Mouse (Mus musculus) spleen, embryonic (tissue): ENCODE measurements around the gene Olfm1.

ENCODE experiments used
- CTCF ChIA-PET: fragments of 350-600 bp; sonication (Branson Sonifier 250); formaldehyde crosslinking; loops from one replicate; lab custom pipeline; 2022; lab: Charles Lee

Olfm1 gene

DNA sequence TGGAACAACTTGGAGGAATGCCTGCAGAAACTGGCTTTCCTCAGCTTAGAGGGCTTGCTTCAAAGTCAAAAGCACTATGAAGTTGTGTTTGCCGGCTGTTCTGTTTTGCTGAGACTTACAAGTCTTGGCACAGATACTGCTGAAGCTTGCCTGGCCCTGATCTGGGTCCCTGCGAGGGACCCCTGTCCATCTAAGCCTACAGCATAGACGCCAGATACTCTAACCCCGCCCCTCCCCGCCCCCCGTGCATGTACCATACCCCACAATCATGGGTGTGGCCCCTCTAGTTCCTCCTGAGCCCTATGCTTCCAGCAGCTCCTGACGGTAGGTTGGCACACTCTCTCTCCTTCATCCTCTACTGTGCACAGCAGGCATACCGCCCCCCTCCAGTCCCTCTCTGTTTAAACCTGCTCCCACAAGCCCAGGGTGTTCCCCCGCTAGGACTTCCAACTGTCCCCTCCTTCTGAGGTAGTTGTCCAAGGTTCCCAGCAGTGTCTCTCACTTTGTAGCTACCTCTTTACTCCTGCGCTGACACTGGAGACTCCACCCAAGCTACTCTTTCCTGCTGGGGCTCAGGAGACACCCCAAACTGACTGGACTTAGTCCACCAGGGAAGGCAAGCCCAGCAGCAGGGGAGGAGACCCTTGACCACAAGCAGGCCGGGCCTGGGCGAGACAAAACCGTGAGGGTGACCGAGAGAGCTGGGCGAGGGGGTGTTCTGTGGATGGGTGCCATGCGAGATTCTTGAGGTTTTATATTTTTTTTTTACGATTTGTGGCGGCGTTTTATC is 12.1 kb downstream of the Olfm1 start:
- CTCF ChIA-PET: interaction anchor here (0.7 to 1.7 kb wide), 2 partner anchors 213 to 214 kb away, joined by 6 to 7 read pairs; no protein-coding TSS in a partner anchor

DNA sequence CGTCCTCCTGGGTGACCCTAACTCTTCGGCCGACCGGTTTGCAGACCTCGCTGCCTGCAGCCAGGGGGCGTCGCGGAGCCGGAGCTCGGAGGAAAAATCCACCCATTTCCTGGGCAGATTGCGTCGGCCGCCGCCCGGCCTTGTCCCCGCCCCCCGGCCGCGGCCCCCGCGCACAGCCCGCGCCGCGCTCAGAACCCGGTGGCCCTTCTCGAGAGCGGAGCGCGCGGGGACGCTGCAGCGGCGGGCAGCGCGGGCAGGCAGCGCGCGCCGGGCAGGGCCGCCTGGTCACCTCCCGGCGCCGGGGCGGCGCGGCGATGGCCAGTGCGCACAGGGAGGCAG is 12.6 kb downstream of the Olfm1 start:
- CTCF ChIA-PET: interaction anchor here (1.7 kb wide), 1 partner anchor 213 kb away, joined by 7 read pairs; no protein-coding TSS in a partner anchor

DNA sequence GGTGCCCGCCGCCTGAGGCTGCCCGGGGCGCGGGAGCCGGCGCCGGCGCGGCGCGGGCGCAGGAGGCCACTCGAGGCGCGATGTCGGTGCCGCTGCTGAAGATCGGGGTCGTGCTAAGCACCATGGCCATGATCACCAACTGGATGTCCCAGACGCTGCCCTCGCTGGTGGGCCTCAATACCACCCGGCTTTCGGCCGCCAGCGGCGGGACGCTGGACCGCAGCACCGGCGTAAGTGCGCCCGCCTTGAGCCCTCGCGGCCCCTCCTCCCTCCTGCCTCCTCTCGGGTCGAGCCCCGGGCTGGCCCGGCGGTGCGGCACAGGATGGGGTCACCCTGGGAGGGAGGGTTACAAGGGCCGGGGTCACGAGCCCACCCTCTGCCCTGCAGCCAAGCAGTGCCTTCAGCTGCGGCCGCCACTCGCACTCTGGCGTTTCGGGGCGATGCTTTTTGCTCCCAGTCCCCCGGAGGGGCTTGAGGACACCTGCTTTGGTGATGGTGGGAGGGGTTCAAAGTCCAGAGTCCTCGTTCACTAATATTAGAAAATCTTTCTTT is 13.2 kb downstream of the Olfm1 start:
- CTCF ChIA-PET: interaction anchor here (1.7 kb wide), 1 partner anchor 212 kb away, joined by 7 read pairs; no protein-coding TSS in a partner anchor

DNA sequence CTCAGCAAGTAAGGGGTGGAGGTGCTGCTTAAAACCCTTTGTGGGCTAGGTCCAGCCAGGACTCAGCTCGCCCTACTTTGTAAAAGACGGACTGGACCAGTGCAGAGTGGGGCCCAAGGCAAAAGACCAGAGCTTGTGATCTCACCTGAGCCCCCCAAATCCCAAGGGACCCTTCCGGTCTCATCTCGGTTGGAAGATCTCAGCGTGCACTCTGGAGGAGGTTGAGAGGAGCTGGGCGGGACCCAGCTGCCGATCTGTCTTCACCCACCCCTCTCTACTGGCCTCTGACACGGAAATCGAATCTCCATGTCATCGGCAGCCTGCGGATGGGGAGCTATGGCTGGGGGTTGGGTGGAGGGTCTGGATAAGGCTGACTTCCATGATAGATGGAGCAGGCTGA is 13.7 kb downstream of the Olfm1 start:
- CTCF ChIA-PET: no interaction called here

DNA sequence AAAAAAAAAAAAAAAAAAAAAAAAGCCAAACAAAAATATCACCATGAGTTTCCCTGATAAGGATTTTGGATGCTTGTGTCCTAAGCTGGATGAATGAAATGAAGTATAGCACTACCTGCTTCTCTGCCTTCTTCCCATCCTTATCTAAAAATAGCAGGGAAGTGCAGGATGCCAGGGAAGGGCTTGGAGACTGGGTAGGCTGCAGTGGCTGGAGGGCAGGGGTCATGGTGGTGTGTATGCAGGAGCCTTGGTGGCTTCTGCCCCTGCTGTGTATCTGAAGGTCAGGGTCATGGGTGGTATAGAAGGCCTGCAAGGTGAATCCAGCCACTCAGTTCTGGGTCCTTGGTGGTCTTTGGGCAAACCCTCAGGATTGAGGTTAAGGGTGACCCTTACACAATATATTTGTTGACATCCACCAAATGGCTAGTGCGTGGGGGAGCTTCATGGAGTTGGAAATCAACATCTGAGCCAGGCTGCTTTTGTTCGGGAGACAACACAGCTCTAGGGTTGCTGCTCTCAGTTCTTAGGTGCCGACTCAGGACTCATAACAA is 14.5 kb downstream of the Olfm1 start:
- CTCF ChIA-PET: no interaction called here

DNA sequence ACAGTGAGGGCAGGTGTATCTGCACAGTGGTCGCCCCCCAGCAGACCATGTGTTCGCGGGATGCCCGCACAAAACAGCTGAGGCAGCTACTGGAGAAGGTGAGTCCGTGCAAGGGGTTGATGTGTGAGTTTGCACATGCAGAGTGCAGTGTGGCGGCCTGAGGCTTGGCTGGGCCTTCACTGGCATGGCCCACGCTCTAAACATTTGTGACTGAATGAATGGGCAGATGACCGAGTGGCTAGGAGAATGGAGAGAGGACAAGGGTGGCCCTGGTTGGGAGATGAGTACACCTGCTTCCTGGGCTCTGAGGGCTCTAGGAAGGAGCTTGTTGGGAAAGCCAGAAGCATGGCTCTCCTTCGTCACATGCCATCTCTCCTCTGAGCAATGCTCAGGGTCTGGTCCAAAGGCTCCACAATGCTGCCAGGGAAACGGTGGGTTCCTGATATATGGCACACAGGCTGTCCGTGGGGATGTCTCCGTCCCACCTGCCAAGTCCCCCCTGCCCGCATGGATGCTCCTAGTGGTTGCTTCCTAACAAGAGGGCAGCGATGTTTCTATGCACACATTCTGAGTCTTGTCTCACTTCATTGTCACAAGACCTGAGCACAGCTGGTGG is 15.4 kb downstream of the Olfm1 start:
- CTCF ChIA-PET: no interaction called here

DNA sequence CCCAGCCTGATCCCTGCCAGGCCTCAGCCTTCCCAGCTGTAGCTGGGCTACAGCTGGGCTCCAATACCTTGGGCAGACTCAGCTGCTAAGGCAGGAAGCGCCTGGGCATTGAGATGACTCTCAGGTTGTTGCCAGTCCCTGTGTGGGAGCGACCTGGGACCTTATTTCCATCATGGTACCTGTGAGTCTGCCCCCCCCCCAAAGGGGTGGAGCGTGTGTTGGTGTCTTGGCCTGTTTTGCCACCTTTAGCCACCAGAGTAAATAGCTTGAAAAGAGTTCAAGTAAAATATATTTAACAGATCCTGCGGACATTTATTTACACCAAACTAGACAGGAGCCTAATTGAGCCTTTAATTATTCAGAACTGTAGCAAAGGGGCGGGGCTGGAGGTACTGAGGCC is 16.4 kb downstream of the Olfm1 start:
- CTCF ChIA-PET: no interaction called here

DNA sequence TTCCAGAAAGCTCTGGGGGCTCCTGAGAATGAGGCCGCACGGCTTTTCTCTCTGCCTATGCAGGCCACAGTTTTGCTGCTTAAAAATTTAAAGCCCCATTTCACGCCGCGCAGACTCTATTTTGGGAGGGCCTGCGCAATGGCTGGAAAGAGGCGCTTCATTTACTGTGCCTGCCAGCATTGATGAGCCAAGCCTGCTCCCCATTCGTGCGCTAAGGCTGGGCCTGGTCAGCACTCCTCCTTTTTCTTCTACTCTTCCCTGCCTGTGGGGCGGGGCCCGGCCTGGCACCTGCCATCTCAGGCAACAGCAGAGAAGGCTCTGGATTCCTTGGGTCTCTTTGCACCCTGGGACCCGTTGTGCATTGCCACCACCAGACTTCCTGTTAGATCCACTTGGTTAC is 16.9 kb downstream of the Olfm1 start:
- CTCF ChIA-PET: no interaction called here

DNA sequence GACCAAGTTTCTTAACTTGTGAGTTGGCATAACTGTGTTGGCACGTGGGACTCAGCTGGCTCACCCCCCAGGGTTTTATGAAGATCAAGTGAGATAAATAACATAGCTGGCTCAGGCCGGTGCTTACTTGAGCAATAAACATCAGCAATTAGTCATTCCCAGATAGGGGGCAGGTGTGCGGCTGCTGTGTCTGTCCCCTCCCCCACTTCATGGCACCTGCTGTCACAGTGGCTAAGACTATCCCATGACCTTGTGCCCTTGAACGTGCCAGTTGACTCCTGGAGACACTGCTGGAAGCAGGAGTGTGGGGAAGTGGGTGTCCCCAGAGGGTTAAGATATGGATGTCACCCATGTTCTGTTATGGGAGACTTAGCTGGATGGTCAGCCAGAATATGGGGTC is 17.5 kb downstream of the Olfm1 start:
- CTCF ChIA-PET: no interaction called here

DNA sequence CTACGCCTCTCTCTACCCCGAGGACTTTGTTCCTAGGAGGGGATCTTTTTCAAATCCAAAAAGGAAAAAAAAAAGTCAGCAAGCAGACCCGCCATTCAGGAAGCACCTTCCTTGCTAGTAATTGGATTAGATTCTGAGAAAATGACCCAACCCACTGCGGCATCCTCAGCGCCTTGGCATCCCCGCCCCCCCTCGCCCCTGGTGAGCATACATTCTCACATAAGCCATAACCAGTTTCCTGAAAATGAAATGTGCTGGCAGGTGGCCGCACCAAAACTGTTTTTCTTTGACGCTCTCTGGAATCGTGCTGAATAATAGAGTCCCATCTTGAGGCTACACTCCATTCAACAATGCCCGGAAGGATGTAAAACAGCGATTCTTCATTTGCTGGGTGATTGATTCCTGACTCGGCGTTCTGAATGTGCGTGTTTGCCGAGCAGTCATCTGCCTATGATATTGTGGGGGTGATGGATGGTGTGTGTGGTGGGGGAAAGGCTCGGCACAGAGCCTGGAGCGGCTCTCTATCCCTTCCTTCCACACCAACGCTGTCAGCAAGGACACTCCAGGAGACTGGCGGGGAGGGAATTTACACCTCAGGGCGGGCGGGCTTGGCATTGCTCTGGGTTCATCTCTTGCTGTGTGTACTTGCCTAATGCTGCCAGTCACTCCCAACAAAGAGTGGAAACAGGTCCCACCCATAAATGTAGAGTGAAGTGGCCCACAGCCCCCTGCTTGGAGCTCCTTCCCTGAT is 18.9 kb downstream of the Olfm1 start:
- CTCF ChIA-PET: no interaction called here

DNA sequence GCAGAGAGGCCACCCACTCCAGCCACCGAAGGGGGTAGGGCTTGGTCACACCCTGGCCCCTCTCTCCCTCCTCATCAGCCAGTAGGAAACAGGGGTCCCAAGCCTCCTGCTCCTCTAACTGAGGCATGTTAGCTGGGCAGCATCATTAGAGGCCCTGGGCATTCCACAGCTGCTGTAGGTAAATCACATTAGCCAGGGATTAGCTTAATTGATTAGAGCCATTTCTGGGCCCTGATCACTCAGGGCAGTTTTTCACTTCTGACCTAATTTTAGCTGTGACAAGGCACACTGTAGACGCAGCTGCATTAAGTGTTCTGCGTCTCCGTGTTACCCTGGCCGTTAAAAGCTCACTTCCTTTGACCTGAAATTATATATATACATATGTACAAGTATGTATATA is 20.1 kb downstream of the Olfm1 start:
- CTCF ChIA-PET: no interaction called here

DNA sequence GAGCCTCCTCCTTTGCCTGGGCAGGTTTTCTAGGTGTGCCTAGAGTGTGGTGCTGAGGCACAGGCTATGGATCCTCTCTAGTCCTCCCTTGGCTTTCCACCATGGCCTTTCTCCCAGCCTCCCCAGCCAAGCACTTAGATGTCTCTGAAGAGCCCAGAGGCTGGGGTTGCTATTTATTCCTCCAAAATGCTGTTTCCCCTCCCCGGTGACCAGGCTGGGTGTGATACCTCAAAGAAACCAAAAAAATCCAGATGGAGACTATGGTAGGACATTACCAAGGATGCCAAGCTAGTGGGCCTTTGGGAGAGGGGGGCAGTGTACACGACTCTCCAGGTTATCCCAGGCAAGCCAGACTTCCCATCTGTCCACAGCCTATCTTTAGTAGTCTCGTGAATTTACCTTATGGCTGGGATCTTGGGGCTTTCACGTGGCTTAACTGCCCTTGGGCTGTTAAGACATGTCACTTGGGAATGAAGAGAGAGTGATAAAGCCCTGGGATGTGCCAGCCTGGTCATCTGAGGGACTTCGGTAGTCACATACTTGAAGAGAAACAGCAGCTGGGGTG is 23.5 kb downstream of the Olfm1 start:
- CTCF ChIA-PET: no interaction called here

DNA sequence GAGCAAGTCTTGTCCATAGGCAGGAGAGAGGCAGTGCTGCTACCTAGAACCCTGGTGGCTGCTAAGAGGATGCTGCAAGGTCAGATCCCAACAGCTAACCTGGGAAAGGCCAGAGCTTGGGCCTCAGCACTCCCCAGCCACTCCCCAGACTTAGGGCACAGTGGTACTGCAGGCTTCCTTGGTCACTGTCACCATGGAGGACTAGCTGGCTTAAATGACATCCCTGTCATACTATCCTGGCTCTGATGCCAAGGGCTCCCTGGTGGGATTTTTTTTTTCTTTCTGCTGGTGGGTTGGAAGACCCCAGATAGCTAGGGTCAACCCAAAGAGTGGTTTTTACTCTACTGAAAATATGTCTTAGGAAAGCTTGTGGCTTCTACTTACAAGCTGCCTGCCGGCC is 25.0 kb downstream of the Olfm1 start:
- CTCF ChIA-PET: no interaction called here

DNA sequence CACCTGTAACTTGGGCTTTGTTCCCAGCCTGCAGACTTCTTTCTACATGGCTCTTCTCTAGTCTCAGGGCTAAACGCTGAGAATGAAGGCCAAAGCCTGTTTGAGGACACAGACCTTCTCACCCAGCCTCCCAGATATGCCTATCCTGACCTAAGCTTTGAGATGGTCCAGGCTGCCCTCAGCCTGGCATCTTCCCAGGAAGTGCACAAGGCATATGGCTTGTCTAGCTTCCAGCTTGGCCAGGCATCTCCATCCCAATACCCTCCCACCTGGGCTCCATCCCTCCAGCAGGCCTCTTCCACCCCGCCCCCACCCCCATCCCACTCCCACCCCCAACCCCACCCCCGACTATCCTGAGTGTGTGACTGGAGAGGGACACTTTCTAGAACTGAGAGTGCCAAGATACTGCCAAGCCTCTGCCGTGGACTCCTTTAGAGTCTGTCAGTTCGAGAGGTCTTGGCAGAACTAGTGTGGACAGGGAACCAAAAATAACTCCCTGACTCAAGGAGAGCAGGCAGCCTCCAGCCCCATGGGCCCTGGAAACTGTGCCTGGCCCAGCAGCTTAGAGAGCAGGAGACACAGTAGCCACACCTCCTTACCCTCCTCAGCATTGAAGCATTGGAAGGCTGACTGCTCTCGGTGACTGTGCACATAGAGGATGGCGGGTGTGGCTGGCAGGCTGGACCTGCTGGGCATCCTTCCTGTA is 26.0 kb downstream of the Olfm1 start:
- CTCF ChIA-PET: no interaction called here

DNA sequence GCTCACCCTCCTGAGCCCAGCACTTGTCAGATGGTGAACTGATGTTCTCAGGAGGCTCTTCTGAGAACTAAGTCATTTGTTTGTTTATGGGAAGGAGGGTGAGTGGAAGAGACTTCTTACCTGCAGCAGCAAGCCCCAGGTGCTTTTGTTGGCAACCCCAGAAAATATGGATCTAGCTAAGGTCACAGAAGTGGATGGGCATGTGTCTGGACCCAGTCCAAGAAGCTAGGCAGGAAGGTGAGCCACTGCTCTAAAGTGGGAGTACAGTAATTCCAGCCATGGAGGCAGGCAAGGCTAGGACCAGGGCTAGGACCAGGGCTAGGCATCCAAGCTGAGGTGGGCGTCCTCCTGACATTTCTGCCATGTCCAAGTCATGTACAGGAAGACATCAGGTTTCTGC is 26.8 kb downstream of the Olfm1 start:
- CTCF ChIA-PET: no interaction called here

DNA sequence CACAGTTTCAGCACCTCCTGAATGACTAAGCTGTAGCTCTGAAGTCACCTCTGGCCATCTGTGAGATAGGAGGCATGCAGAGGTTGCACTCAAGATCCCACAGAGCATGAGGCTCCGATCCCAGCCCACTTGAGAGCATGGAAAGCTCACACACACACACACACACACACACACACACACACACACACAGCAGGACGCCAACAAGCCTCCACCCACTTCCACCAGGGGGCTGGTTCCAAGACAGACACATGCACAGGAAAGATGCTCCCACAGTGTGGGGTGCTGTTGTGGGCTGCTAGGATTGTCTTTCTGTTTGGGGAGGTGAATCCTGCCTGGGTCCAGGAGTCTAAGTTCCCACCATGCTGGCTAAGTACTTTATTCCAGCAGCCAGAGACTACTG is 29.0 kb downstream of the Olfm1 start:
- CTCF ChIA-PET: no interaction called here

DNA sequence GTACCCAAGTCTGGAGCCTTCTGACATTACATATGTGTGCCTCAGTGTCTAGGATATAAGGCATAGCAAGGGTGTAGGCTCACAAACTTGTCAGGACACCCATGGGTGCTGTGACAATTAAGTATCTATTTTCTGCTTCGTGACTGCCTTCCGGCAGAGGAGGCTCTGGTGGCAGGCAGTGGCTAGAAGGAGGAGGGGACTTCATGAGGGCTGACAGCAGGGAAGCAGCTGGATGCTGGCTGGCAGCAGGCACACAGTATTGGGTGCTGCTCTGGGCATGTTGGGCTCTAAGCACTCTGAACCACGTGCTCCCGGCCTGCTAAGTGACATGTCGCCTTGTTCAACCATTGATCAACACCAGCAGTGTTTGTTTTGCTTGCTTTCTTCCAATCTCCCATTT is 32.0 kb downstream of the Olfm1 start:
- CTCF ChIA-PET: no interaction called here

DNA sequence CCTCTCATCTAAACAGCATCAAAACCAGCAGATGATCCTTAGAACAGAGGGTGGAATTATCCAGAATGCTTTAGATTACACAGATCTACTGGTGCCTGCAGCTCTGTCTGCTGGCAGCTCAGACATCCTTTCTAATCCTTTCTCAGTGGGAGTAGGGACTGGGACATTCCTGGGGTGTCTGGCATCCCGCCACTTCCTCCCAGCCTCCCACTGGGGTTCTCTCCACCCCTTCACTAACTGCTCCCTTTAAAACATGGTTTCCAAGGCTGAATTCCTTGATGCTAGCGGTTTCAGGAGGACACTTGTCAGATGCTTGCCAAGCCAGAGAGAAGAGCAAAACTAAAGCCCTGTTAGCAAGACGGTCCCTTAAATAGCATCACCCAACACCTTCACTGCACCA is 33.1 kb downstream of the Olfm1 start:
- CTCF ChIA-PET: no interaction called here

DNA sequence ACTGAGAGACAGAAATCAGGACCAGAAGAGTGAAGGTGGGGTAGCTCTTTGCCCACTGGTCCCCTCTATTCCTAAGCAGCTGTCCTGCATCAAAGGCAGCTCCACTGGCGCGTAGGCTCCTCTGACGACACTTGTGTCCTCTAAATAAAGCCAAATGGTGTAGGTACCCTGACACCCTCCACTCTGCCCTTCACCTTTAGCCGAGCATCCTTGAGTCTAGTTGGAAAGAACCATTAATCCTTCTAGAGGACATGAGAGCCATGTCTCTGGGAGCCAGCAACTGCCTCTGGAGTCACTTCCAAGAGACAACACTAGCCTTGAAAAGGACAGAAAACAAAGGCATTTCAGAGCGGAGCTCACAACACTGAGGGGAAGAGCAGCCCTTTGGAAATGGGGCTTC is 34.2 kb downstream of the Olfm1 start:
- CTCF ChIA-PET: no interaction called here

DNA sequence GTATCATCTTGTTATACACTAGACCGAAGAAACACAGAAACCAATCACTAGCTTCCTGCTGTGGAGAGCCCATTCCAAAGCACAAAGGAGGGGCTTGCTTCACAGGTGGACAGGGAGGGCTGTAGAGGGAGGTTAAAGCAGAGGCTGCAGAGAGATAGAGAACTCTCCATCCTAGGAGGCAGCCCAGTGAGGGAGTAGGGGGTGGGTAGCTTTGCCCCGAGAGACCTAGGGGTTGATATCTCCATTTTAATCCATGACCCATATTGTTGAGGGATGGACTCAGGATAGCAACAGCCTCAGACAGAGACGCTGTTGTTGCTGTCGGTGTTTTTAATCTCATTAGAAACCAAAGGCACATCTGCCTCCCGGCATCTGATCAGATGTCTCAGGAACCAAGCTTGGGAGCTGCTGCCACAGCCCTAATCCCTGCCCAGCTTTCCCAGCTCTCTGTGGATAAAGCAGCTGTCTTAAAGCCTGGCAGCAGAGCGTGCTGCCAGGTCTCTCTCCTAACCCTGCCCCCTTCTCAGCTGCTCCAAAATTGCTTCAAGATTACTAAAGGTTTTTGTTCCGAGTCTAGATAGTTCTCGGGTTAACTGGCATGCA is 34.9 kb downstream of the Olfm1 start:
- CTCF ChIA-PET: no interaction called here

DNA sequence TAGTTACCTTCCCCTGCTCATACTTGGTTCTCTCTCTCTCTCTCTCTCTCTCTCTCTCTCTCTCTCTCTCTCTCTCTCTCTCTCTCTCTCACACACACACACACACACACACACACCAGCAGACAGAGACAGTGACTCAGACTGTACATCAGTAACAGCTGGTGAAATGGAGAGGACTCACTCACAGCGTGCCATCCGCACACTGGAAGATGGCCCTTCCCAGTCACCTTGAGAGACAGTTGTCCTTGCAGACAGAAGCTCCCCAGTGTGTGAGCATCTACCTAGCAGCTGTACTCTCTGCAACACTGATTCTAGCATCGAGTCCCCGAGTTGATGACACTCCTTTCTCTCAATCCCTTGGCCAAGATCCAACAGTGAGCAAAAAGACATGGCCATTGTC is 35.6 kb downstream of the Olfm1 start:
- CTCF ChIA-PET: interaction anchor here (0.7 kb wide), 1 partner anchor 251 kb away, joined by 16 read pairs; no protein-coding TSS in a partner anchor
